Mouse (Mus musculus): ENCODE results near the gene Ankrd37. TPM values are rescaled to one million over a fixed set of nuclear protein-coding genes. Genes with fewer than 3 reads are reported as not detected.

The Ankrd37 gene
- total RNA-seq (2021) = 10 to 100 TPM in 1 of 2 experiments, 1 to 10 TPM in 1; 8.8 to 14.8 TPM
- long read RNA-seq, experiment 1, transcript Ankrd37-201 (5 exons, 927 nt) = major isoform, 6 of 15 reads
- long read RNA-seq, experiment 1, partial matches to known transcripts = 1 of 15 reads
- long read RNA-seq, experiment 1, other reads (novel, unspliced or antisense) = 5 of 15 reads
- long read RNA-seq, experiment 2, transcript Ankrd37-201 (5 exons, 927 nt) = major isoform, 5 of 15 reads
- long read RNA-seq, experiment 2, partial matches to known transcripts = 1 of 15 reads
- long read RNA-seq, experiment 2, other reads (novel, unspliced or antisense) = 7 of 15 reads

DNA sequence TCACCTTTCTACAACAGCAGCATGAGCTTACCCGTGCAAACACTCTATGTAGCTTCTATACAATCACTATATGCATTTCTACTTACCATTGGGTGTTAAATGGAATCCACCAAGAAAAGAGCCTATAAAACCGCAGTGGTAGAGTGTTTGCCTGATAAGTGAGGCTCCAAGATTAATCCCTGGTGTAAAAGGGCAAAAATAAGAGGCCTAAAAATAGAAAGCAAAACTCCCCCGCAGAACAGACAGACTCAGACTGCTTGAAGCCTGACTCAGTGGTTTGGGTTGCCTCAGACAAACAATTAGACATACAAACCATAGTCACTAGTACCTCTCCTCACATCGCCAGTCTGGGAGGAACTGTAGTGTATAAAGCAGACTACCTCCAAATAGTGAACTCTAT lies at the start of gene Ankrd37:
Gene Ankrd37 (minus strand): TSS at position 112 of the 400 bp plus-strand sequence.
- no peak for DNase-seq (ENCODE audit: low spot score in 2 of 2)
- intact Hi-C loops (cut with DNase I) = no loop called here

- intact Hi-C loops (cut with DNase I) = no loop called here
- peak; percentile 12 to 15 for DNase-seq (ENCODE audit: low spot score in 2 of 2)
Observed at GRCm38 (mm10) chr8:46040260-46040659, 34.8 kb upstream of the Ankrd37 start.

DNA sequence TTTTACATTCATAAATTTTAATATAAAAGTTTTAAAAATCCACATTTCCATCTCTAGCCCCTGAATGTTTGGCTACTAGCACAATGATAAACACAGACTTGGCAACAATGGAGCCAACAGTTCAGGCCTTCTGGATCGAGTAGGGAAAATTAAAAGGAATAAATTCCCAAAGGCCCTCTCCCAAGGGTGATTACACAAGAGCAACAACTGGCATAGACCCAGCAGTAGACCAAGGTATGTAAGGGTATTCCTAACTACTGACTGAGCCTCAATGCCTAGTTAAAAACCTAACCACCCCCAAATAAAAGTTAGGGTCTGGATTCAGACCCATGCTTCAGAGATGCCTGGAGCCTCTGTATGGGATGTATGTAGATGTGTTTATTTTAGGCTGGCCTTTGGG lies 34.2 kb upstream of the Ankrd37 start:
- DNase-seq (ENCODE audit: low spot score in 2 of 2) = no peak
- intact Hi-C loops (cut with DNase I) = no loop called here

GRCm38 (mm10) chr8:46036217-46036616 lies 30.7 kb upstream of the Ankrd37 start:
- no peak for DNase-seq (ENCODE audit: low spot score in 2 of 2)
- intact Hi-C loops (cut with DNase I) = no loop called here

DNA sequence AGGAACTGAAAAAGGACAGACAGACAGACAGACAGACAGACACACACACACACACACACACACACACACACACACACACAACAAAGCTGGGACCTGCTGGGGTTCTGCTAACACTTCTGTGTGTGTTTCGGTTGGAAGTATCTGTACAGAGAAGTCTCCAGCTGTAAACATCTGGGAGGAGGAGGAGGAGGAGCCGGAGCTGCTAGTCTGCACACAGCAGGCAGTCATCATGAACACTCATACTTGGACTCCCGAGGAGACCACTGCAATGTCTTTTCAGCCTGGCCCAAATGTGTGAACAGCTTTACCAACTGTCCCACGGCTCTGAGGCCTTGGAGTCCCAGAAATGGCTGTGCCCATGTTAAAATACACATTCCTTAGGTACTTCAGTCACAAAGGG lies 18.9 kb upstream of the Ankrd37 start:
- DNase-seq (ENCODE audit: low spot score in 2 of 2) = no peak
- intact Hi-C loops (cut with DNase I) = no loop called here

GRCm38 (mm10) chr8:46022758-46023157 lies 17.3 kb upstream of the Ankrd37 start:
- DNase-seq (ENCODE audit: low spot score in 2 of 2) = no peak
- intact Hi-C loops (cut with DNase I) = no loop called here

- no peak for DNase-seq (ENCODE audit: low spot score in 2 of 2)
- intact Hi-C loops (cut with DNase I) = no loop called here
Observed at GRCm38 (mm10) chr8:46022203-46022602, 16.7 kb upstream of the Ankrd37 start.

DNA sequence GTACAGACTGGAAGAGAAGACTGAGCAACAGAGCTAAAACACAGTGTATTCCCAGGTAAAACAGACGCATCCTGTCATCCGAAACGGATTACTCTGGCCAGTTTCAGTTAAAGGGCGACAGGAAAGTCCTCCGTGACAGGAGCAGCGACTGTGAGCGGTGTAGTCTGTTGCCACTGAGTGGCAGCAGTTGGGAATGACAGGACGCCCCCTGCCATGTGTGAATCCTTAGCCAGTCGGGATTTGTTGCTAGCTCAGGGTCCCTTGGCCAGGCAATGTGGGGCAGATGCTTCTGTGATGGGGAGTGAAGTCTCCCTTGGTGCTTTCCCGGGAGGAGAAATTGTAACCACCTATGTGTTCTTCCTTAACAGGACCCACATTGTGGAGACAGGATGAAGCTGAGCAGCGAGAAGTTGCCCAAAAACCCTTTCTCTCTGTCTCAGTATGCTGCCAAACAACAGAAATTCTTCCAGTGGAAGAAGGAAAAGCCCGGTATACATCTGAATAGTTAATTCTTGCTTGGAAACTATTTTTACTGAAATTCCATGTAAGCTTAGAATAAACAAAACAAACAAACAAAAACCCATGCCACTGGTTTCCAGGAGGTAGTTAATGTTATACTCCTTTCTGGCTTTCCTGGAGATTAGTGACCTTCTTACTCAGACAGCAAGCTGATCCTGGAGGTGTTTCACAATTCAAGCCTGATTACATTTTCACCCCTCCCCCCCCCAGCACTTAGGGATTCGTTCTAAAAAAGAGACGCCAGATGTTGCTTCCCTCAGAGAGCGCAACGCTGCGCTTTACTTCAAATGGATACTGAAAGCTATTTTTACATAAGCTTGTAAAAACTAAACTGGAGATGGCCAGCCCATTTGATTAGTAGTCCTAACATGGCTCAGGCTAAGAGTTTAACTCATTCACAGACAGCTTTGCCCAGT lies 5.5 kb upstream of the Ankrd37 start:
- DNase-seq (ENCODE audit: low spot score in 2 of 2) = peak; percentile 32 to 35
- intact Hi-C loops (cut with DNase I) = no loop called here

GRCm38 (mm10) chr8:46010306-46010705 lies 4.8 kb upstream of the Ankrd37 start:
- intact Hi-C loops (cut with DNase I) = no loop called here
- peak in 1 of 2 experiments; percentile 66 for DNase-seq (ENCODE audit: low spot score in 2 of 2)

DNA sequence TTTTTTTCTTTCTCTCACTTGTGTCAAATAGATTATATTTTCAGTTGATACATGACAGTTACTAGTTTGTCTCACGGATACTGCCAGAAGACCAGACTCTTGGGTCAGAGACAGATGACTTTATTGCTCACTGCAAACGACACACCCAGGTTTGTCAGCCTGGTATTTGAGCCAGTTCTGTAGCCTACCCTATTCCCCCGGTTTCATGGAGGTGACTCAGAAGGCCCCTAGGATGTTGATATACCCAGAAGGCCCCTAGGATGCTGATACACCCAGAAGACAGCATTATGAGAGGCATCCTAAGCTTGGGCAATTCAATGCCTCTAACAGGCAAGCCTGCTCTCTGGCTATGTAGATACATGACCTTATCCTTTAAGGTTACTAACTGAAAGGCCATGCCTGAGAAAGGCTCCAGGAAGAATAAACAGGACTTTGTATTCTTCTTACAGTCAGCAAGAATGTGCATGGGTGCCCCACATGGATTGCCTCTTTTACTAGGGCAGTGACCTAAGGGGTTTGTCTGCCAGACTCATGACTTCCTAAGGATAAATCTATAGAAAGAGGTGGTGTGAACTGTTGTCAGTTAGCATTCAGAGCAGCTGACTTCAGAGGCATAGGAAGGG lies 1.7 kb upstream of the Ankrd37 start:
- intact Hi-C loops (cut with DNase I) = no loop called here
- DNase-seq (ENCODE audit: low spot score in 2 of 2) = no peak

DNA sequence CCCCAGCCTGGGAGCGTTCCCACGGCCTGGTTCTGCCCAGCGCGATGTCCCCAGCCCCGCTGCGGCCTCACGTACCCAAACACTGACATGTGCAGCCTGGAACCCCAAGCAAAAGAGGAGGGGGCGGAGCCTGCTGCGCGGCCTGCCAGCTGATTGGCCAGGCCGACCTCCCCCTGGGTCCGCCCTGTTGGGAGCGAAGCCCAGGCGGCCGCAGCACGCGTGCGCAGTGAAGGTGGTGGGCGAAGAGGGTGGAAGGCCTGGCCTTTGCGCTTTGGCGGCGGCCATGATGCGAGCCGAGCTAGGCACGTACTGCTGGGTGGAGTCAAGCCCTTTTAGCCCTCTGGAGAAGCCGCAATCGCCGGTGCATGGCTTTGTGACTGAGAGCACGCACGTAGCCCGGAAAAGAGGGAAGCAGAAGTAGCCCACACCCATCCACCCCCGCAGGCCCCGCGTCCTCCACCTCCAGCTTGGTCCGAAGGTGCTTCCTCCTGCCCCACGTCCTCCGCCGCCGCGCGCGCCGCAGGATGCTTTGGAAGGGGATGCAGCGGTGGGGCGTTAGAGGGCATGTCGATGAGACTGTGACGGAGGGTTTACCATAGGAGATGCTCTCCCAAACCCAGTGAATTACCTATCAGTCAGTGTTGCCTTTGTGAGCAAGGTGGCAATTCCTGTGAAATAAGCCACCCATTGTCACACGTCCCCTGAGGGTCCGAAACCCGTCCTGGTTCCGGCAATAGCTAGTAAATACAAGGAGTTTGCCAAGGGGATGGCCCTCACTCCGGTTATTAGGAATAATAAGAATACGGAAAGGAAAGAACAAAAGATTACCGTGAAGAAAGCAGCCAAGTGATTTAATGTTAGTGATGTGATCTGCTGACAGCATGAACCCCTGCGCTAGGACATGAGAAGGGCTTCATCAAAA lies 5.5 kb downstream of the Ankrd37 start:
- peak; percentile 97 to 98 for DNase-seq (ENCODE audit: low spot score in 2 of 2)
- intact Hi-C loops (cut with DNase I) = loop anchor here (5.0 kb wide), 1 partner anchor 152 kb away; the partner anchor contains the start of genes Cfap97 and Snx25

GRCm38 (mm10) chr8:45999138-45999783 lies 6.2 kb downstream of the Ankrd37 start, which contains the start of gene Lrp2bp:
Gene Lrp2bp (plus strand): TSS chr8:45999303.
- intact Hi-C loops (cut with DNase I) = loop anchor here (5.0 kb wide), 1 partner anchor 153 kb away; the partner anchor contains the start of genes Cfap97 and Snx25
- peak in 1 of 2 experiments; percentile 22 for DNase-seq (ENCODE audit: low spot score in 2 of 2)

DNA sequence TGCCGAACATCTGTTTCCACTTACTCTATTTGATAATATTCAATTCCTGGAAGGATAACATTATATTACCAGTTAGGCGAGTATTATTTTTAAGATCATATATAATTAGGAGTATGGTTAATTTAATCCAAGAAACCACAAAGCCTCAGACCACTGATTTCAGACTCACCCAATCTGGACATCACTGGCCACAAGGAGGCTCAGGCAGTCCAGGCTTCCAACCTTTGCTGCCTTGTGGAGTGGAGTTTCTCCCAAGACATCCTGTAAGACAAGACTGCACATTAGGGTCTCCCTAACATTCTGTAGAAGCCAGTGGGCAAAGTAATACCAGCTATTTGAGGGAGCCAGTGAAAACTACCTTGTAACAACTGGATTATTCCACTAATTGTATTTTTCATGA lies 7.3 kb downstream of the Ankrd37 start:
- intact Hi-C loops (cut with DNase I) = loop anchor here (5.0 kb wide), 1 partner anchor 154 kb away; the partner anchor contains the start of genes Cfap97 and Snx25

GRCm38 (mm10) chr8:45995576-45995975 lies 9.9 kb downstream of the Ankrd37 start:
- intact Hi-C loops (cut with DNase I) = loop anchor here (5.0 kb wide), 1 partner anchor 157 kb away; the partner anchor contains the start of genes Cfap97 and Snx25
- DNase-seq (ENCODE audit: low spot score in 2 of 2) = no peak

More for the DNA sequence above, 7.3 kb downstream of the Ankrd37 start:
- DNase-seq (ENCODE audit: low spot score in 2 of 2) = no peak

- intact Hi-C loops (cut with DNase I) = no loop called here
Observed at GRCm38 (mm10) chr8:45994111-45994510, 11.4 kb downstream of the Ankrd37 start.

DNA sequence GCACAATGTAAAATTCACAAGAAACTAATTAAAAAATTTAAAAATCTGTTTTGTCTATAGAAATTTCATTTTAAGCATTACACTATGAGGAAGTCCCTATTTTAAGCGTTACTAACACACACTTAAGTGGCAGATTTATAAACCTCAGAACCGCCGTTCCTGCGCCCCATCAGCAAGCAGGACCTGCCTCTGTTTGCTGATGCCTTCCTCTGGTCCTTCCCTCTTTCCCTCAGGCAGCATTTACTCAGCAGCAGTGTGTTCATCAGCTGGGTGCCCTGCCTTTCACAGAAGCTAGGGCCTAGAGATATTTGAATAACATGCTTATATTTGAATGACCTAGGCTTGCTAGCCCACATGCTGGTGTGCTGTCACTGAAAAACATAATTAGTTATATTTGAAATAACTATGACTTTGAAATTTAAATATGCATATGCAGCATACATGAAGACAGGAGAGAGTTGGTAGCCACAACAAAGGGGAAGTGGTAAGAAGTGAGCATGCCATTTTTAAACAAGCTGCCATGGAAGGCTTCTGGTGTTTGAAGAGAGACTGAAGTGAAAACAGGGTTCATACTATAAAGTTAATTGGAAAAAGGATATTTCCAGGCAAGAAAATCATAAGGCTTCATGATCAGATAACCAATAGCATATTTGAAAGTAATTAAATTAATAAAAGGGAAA lies 14.7 kb downstream of the Ankrd37 start:
- intact Hi-C loops (cut with DNase I) = no loop called here
- no peak for DNase-seq (ENCODE audit: low spot score in 2 of 2)

More at GRCm38 (mm10) chr8:45994111-45994510, 11.4 kb downstream of the Ankrd37 start:
- no peak for DNase-seq (ENCODE audit: low spot score in 2 of 2)

GRCm38 (mm10) chr8:45988189-45988588 lies 17.3 kb downstream of the Ankrd37 start:
- intact Hi-C loops (cut with DNase I) = no loop called here
- no peak for DNase-seq (ENCODE audit: low spot score in 2 of 2)
